Mouse (Mus musculus): ENCODE data around the gene Ier5l. TPM values are rescaled to one million over a fixed set of nuclear protein-coding genes. Genes with fewer than 3 reads are reported as not detected.
A peak's percentile ranks its signal among the peaks of the same experiment; 100 is the strongest.

Gene Ier5l
- total RNA-seq, 1 experiment = 17.7 TPM

- H3K27ac ChIP-seq (ENCODE audit: insufficient read depth, low read depth, low read length, poor library complexity, severe bottlenecking) = peak overlapping the region; percentile 90
- DNase-seq (ENCODE audit: low read depth, low spot score) = peak; percentile 77
- H3K9ac ChIP-seq (ENCODE audit: insufficient read depth, low read depth, low read length, poor library complexity, severe bottlenecking) = peak overlapping the region; percentile 53; the same call in 1 of the 2 replicates
- H3K9me3 ChIP-seq (ENCODE audit: control insufficient read depth, insufficient read depth, low read depth, low read length) = no peaks in the 10 kb centered on the region
- H3K4me3 ChIP-seq (ENCODE audit: insufficient read depth in 1 of 2, low read depth in 1 of 2, low read length in 2 of 2, poor library complexity in 1 of 2, severe bottlenecking in 1 of 2) = peak overlapping the region in 1 of 2 experiments; percentile 11; a peak in 2 of 4 replicates
- TF ChIP-seq ZNF384 (IDR thresholded peaks at IDR 0.05; ENCODE audit: low read depth, low read length) (no peak), CHD2 (IDR thresholded peaks at IDR 0.05; ENCODE audit: low read depth, low read length) (no peak), ZC3H11A (IDR thresholded peaks at IDR 0.05; ENCODE audit: borderline replicate concordance, low read depth, low read length) (peak; percentile 55; the same call in 1 of the 2 replicates), HCFC1 (IDR thresholded peaks at IDR 0.05; ENCODE audit: borderline replicate concordance, insufficient read depth, low read length) (no peak), MAFK (IDR thresholded peaks at IDR 0.05; ENCODE audit: insufficient read depth, low read depth, low read length) (no peak)
- H3K36me3 ChIP-seq (ENCODE audit: control insufficient read depth, insufficient read depth, low read length, poor library complexity, severe bottlenecking) = peaks cover 44% of the 10 kb centered on the region
- H3K4me1 ChIP-seq (ENCODE audit: control insufficient read depth in 2 of 2, insufficient read depth in 2 of 2, low read length in 2 of 2, poor library complexity in 1 of 2) = peaks cover 12 to 23% of the 10 kb centered on the region in 2 experiments
- in situ Hi-C loops (cut with MboI; ENCODE audit: low sequenced_read_pairs in 2 of 2, unreplicated experiment in 2 of 2) = no loop called here
Observed at GRCm38 (mm10) chr2:30440701-30441517, 33.1 kb downstream of the Ier5l start.

- Histone ChIP-seq H3K27ac (ENCODE audit: insufficient read depth, low read depth, low read length, poor library complexity, severe bottlenecking) (no peak overlapping the region; the same call in 1 of the 2 replicates), H3K9me3 (ENCODE audit: control insufficient read depth, insufficient read depth, low read depth, low read length) (no peaks in the 10 kb centered on the region), H3K36me3 (ENCODE audit: control insufficient read depth, insufficient read depth, low read length, poor library complexity, severe bottlenecking) (peaks cover 41% of the 10 kb centered on the region), H3K4me1 (ENCODE audit: control insufficient read depth in 2 of 2, insufficient read depth in 2 of 2, low read length in 2 of 2, poor library complexity in 1 of 2) (peaks cover 11 to 17% of the 10 kb centered on the region in 2 experiments), H3K4me3 (ENCODE audit: insufficient read depth in 1 of 2, low read depth in 1 of 2, low read length in 2 of 2, poor library complexity in 1 of 2, severe bottlenecking in 1 of 2) (no peak overlapping the region), H3K9ac (ENCODE audit: insufficient read depth, low read depth, low read length, poor library complexity, severe bottlenecking) (no peak overlapping the region)
- TF ChIP-seq ZC3H11A (IDR thresholded peaks at IDR 0.05; ENCODE audit: borderline replicate concordance, low read depth, low read length) = no peak
- TF ChIP-seq ZNF384 (IDR thresholded peaks at IDR 0.05; ENCODE audit: low read depth, low read length) = no peak
- TF ChIP-seq MAFK (IDR thresholded peaks at IDR 0.05; ENCODE audit: insufficient read depth, low read depth, low read length) = no peak
- no peak for TF ChIP-seq CHD2 (IDR thresholded peaks at IDR 0.05; ENCODE audit: low read depth, low read length)
- no peak for TF ChIP-seq HCFC1 (IDR thresholded peaks at IDR 0.05; ENCODE audit: borderline replicate concordance, insufficient read depth, low read length)
- no peak for DNase-seq (ENCODE audit: low read depth, low spot score)
- in situ Hi-C loops (cut with MboI; ENCODE audit: low sequenced_read_pairs in 2 of 2, unreplicated experiment in 2 of 2) = no loop called here
Observed at GRCm38 (mm10) chr2:30440211-30440700, 33.8 kb downstream of the Ier5l start.

DNA sequence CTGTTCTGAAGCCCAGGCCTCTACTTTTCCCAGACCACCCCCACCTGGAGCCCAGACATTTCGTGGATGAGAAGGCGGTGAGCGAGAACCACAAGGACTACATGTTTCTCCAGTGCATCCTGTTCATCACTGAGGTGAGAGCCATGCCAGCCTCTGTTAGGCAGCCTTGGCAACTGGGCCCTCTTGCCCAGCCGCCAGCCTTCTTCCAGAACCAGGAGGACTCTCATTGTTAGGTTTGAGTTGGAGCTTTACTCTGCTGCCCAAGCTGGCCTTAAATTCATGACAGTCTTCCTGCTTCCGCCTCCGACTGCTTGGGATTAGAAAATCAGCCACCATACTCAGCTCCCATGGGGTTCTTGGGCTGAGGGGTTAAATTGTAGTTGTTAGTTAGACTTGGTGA is 34.4 kb downstream of the Ier5l start:
- DNase-seq (ENCODE audit: low read depth, low spot score) = no peak
- peaks cover 7 to 15% of the 10 kb centered on the region in 2 experiments for H3K4me1 ChIP-seq (ENCODE audit: control insufficient read depth in 2 of 2, insufficient read depth in 2 of 2, low read length in 2 of 2, poor library complexity in 1 of 2)

DNA sequence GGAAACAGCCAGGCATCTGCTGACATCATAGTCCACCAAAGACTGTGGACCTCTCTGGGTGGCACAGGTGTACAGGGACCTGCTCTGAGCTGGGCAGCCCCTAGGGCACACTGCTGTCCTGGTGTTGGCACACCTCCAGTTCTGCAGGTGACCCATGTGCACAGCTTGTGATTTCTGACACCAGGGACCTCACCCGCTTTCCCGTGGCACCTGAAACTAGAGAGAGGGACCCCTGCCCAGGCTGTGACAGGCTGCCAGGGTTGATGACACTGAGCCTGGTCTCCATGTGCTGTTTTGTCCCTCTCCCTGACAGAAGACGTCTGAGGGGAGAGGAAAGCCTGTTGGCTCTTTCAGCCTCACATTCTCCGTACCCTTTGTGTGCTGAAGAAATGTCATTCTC is 36.2 kb downstream of the Ier5l start:
- in situ Hi-C loops (cut with MboI; ENCODE audit: low sequenced_read_pairs in 2 of 2, unreplicated experiment in 2 of 2) = no loop called here
- H3K9ac ChIP-seq (ENCODE audit: insufficient read depth, low read depth, low read length, poor library complexity, severe bottlenecking) = no peak overlapping the region
- no peak for TF ChIP-seq MAFK (IDR thresholded peaks at IDR 0.05; ENCODE audit: insufficient read depth, low read depth, low read length)
- no peak for TF ChIP-seq CHD2 (IDR thresholded peaks at IDR 0.05; ENCODE audit: low read depth, low read length)
- TF ChIP-seq ZNF384 (IDR thresholded peaks at IDR 0.05; ENCODE audit: low read depth, low read length) = no peak
- no peak for TF ChIP-seq HCFC1 (IDR thresholded peaks at IDR 0.05; ENCODE audit: borderline replicate concordance, insufficient read depth, low read length)
- no peak for TF ChIP-seq ZC3H11A (IDR thresholded peaks at IDR 0.05; ENCODE audit: borderline replicate concordance, low read depth, low read length)
- peaks cover 39% of the 10 kb centered on the region for H3K36me3 ChIP-seq (ENCODE audit: control insufficient read depth, insufficient read depth, low read length, poor library complexity, severe bottlenecking)
- H3K27ac ChIP-seq (ENCODE audit: insufficient read depth, low read depth, low read length, poor library complexity, severe bottlenecking) = no peak overlapping the region
- H3K9me3 ChIP-seq (ENCODE audit: control insufficient read depth, insufficient read depth, low read depth, low read length) = no peaks in the 10 kb centered on the region
- no peak overlapping the region for H3K4me3 ChIP-seq (ENCODE audit: insufficient read depth in 1 of 2, low read depth in 1 of 2, low read length in 2 of 2, poor library complexity in 1 of 2, severe bottlenecking in 1 of 2)
- DNase-seq (ENCODE audit: low read depth, low spot score) = no peak
- H3K4me1 ChIP-seq (ENCODE audit: control insufficient read depth in 2 of 2, insufficient read depth in 2 of 2, low read length in 2 of 2, poor library complexity in 1 of 2) = peaks cover 6 to 10% of the 10 kb centered on the region in 2 experiments

More for the DNA sequence above, 34.4 kb downstream of the Ier5l start:
- no peak overlapping the region for H3K9ac ChIP-seq (ENCODE audit: insufficient read depth, low read depth, low read length, poor library complexity, severe bottlenecking)
- H3K36me3 ChIP-seq (ENCODE audit: control insufficient read depth, insufficient read depth, low read length, poor library complexity, severe bottlenecking) = peaks cover 41% of the 10 kb centered on the region
- H3K4me3 ChIP-seq (ENCODE audit: insufficient read depth in 1 of 2, low read depth in 1 of 2, low read length in 2 of 2, poor library complexity in 1 of 2, severe bottlenecking in 1 of 2) = no peak overlapping the region
- no peak overlapping the region for H3K27ac ChIP-seq (ENCODE audit: insufficient read depth, low read depth, low read length, poor library complexity, severe bottlenecking)
- H3K9me3 ChIP-seq (ENCODE audit: control insufficient read depth, insufficient read depth, low read depth, low read length) = no peaks in the 10 kb centered on the region
- in situ Hi-C loops (cut with MboI; ENCODE audit: low sequenced_read_pairs in 2 of 2, unreplicated experiment in 2 of 2) = no loop called here
- TF ChIP-seq MAFK (IDR thresholded peaks at IDR 0.05; ENCODE audit: insufficient read depth, low read depth, low read length) (no peak), HCFC1 (IDR thresholded peaks at IDR 0.05; ENCODE audit: borderline replicate concordance, insufficient read depth, low read length) (no peak), ZNF384 (IDR thresholded peaks at IDR 0.05; ENCODE audit: low read depth, low read length) (no peak)

Measured in ES-E14 (cell line).